Mouse (Mus musculus) forebrain, postnatal 0 days (tissue): ENCODE measurements at regions not wholly inside any gene's neighbourhood (a gene's known extent, or its start where the extent isn't known, plus 50 kb on each side); places are given as distances from the start of the nearest gene placed in this dataset.

Experiments used
- ATAC-seq: fragments of 200-750 bp; cut with Nextera tagmentation; 2 replicates; pipeline ENCODE4 v1.8.0; 2017; ENCODE audit warnings: mild to moderate bottlenecking, moderate library complexity
- DNase-seq: peaks from one replicate; pipeline ENCODE4 v3.0.0-alpha.2; 2015
- H3K27ac ChIP-seq: fragments of 300-500 bp; sonication (generic); 2 replicates; pipeline ENCODE4 v1.5.1; 2014; ENCODE audit warnings: low read depth, mild to moderate bottlenecking, antibody characterized with exemption, low read length, moderate library complexity, mixed read lengths
- H3K27me3 ChIP-seq: fragments of 300-500 bp; sonication (generic); 2 replicates; pipeline ENCODE4 v1.6.1; 2014; ENCODE audit warnings: mild to moderate bottlenecking, low read length, mixed read lengths; ENCODE audit not compliant: insufficient read depth
- H3K36me3 ChIP-seq: fragments of 300-500 bp; sonication (generic); 2 replicates; pipeline ENCODE4 v1.6.1; 2014; ENCODE audit warnings: mild to moderate bottlenecking, moderate library complexity; ENCODE audit not compliant: insufficient read depth
- H3K4me1 ChIP-seq: fragments of 300-500 bp; sonication (generic); 2 replicates; pipeline ENCODE4 v1.6.1; 2014; ENCODE audit warnings: antibody characterized with exemption; ENCODE audit not compliant: insufficient read depth
- H3K4me2 ChIP-seq: fragments of 300-500 bp; sonication (generic); 2 replicates; pipeline ENCODE4 v1.6.1; 2014; ENCODE audit warnings: low read depth, mild to moderate bottlenecking, moderate library complexity
- H3K4me3 ChIP-seq: fragments of 300-500 bp; sonication (generic); 2 replicates; pipeline ENCODE4 v1.5.1; 2014; ENCODE audit warnings: low read depth, low read length, mixed read lengths
- H3K9ac ChIP-seq: fragments of 300-500 bp; sonication (generic); 2 replicates; pipeline ENCODE4 v1.6.1; 2014; ENCODE audit warnings: mild to moderate bottlenecking
- H3K9me3 ChIP-seq: fragments of 300-500 bp; sonication (generic); 2 replicates; pipeline ENCODE4 v1.6.1; 2016; ENCODE audit warnings: low read length
- CTCF ChIP-seq: sonication (generic); IDR thresholded peaks from 2 replicates; pipeline ENCODE4 v1.5.1; 2016; ENCODE audit warnings: antibody characterized with exemption, control low read depth, low read depth
- WGBS: fragments of 180-500 bp; shearing (Covaris S2); extraction: QIAGEN DNeasy Blood & Tissue Kit; methylation state at CpG from one replicate; pipeline ENCODE4 v1.1.7; 2014; 5-methylcytosine and 5-hydroxymethylcytosine counted together

GRCm38 (mm10) chr12:112255223-112255622, 109.2 kb downstream of the Kif26a start:
- DNase-seq = no peak
- Histone ChIP-seq H3K36me3 (no peaks in the 10 kb centered on the region), H3K9ac (no peak overlapping the region), H3K4me3 (no peak overlapping the region), H3K27ac (no peak overlapping the region), H3K9me3 (no peaks in the 10 kb centered on the region), H3K4me2 (no peak overlapping the region), H3K4me1 (peaks cover 4% of the 10 kb centered on the region; the same call in 1 of the 2 replicates), H3K27me3 (no peaks in the 10 kb centered on the region)
- ATAC-seq = no peak
- TF ChIP-seq CTCF = no peak
- WGBS = 85% methylated on average over 12 of the region's 12 CpGs

DNA sequence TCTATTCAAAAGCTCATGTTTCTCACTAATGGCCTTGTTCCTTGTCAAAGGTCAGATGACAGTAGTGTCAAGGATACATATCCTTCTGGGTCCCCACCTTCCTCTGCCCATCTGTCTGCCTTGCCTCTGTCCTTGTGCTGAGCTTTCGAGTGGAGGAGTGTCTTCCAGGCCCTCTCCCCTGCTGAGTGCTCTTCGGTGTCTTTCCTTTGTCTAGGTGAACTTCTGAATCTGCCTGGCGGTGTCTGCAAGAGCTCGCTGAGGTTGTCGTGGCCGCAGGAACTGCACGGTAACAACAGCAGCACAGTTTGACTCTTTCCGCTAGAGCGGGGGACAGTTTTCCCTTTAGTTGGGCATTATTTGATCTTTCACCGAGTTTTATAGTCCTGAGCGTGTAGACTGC, 111.7 kb downstream of the Kif26a start:
- Histone ChIP-seq H3K27ac (no peak overlapping the region), H3K36me3 (no peaks in the 10 kb centered on the region), H3K4me2 (no peak overlapping the region), H3K9ac (no peak overlapping the region), H3K9me3 (no peaks in the 10 kb centered on the region), H3K4me1 (peaks cover 7% of the 10 kb centered on the region; the same call in 1 of the 2 replicates), H3K4me3 (no peak overlapping the region), H3K27me3 (no peaks in the 10 kb centered on the region)
- no peak for TF ChIP-seq CTCF
- ATAC-seq (no peak), DNase-seq (no peak)
- WGBS = 31% methylated on average over 11 of the region's 11 CpGs

DNA sequence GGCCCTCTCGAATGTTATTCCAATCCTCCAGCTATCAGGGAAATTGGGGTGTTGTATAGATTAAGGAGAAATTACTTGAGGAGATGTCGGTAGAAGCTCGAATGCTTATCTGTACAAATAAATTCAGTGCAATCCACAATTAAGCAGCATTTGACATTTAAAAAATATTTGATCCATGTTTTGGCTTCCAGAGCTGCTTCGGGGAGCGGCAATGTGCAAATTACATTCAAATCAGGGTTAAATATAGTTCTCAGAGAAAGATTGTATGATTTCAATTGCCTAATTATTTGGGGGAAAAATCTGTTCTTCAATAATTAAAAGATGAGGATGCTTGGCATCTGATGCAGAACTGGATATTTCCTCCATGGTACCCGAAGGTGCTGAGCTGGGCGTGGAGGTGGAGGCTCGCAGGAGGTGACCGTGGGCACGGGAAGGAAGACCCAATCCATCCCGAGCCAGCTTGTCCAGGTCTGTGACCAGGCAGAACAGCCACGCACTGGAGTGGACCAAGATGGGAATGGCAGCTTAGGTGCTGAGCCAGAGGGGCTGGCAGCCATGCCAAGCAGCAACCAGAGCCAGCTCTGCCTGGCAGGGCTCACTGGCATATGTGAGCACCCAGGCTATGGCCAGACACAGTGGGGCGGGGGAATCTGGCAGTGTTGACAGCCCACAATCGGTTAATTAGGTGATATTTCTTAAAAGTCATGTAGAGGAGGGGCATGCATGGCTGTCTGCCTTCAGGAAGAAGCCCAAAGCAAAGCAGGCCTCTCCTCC, 117.5 kb downstream of the Kif26a start:
- Histone ChIP-seq H3K4me2 (no peak overlapping the region), H3K9me3 (no peaks in the 10 kb centered on the region), H3K9ac (no peak overlapping the region), H3K27ac (peak overlapping the region; percentile 77), H3K4me1 (peaks cover 24% of the 10 kb centered on the region), H3K4me3 (no peak overlapping the region), H3K36me3 (no peaks in the 10 kb centered on the region), H3K27me3 (no peaks in the 10 kb centered on the region; the same call in 1 of the 2 replicates)
- TF ChIP-seq CTCF = no peak
- 37% methylated on average over 14 of the region's 14 CpGs for WGBS
- peak; percentile 90 for DNase-seq
- ATAC-seq = peak; percentile 93

DNA sequence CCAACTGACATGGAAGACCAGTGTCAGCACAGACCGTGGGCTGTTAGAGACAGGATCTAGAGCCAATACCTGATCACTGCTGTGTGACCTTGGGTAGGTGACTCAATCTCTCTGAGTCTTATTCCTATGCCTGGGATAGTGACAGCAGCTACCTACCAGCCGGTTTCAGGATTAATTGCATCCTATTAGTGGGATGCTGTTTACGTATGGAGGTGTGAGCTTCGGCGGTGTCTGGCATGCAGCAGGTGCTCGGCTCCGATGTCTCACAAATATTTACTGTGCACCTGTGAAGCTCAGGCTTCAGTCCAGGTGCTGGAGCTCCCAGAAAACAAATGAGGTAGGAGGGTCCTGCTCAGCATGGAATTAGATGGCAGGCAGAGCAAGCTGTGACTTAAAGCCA, 118.2 kb downstream of the Kif26a start:
- Histone ChIP-seq H3K4me1 (peaks cover 24% of the 10 kb centered on the region), H3K9me3 (no peaks in the 10 kb centered on the region), H3K4me2 (no peak overlapping the region), H3K4me3 (no peak overlapping the region), H3K27me3 (no peaks in the 10 kb centered on the region; the same call in 1 of the 2 replicates), H3K36me3 (no peaks in the 10 kb centered on the region), H3K27ac (peak overlapping the region; percentile 77), H3K9ac (no peak overlapping the region)
- 53% methylated on average over 7 of the region's 7 CpGs for WGBS
- DNase-seq (peak; percentile 43), ATAC-seq (peak; percentile 6; the same call in 1 of the 2 replicates)
- no peak for TF ChIP-seq CTCF

- H3K4me3 ChIP-seq = no peak overlapping the region
- no peaks in the 10 kb centered on the region; the same call in 1 of the 2 replicates for H3K27me3 ChIP-seq
- DNase-seq = no peak
- H3K36me3 ChIP-seq = no peaks in the 10 kb centered on the region
- H3K4me1 ChIP-seq = peaks cover 24% of the 10 kb centered on the region
- WGBS = 78% methylated on average over 10 of the region's 10 CpGs
- H3K4me2 ChIP-seq = no peak overlapping the region
- H3K9me3 ChIP-seq = no peaks in the 10 kb centered on the region
- no peak overlapping the region for H3K27ac ChIP-seq
- no peak for ATAC-seq
- TF ChIP-seq CTCF = no peak
- no peak overlapping the region for H3K9ac ChIP-seq
Observed at GRCm38 (mm10) chr12:112265289-112265969, 119.4 kb downstream of the Kif26a start.

GRCm38 (mm10) chr12:112274026-112274425, 128.0 kb downstream of the Kif26a start:
- TF ChIP-seq CTCF = no peak
- Histone ChIP-seq H3K27me3 (no peaks in the 10 kb centered on the region), H3K9me3 (no peaks in the 10 kb centered on the region), H3K9ac (no peak overlapping the region), H3K36me3 (no peaks in the 10 kb centered on the region), H3K4me2 (no peak overlapping the region), H3K4me3 (no peak overlapping the region), H3K27ac (no peak overlapping the region), H3K4me1 (peaks cover 2% of the 10 kb centered on the region; the same call in 1 of the 2 replicates)
- no peak for DNase-seq
- WGBS = 87% methylated on average over 6 of the region's 6 CpGs
- ATAC-seq = no peak

GRCm38 (mm10) chr12:112274756-112275155, 128.7 kb downstream of the Kif26a start:
- H3K27me3 ChIP-seq = no peaks in the 10 kb centered on the region
- no peak overlapping the region for H3K27ac ChIP-seq
- peaks cover 2% of the 10 kb centered on the region; the same call in 1 of the 2 replicates for H3K4me1 ChIP-seq
- H3K9me3 ChIP-seq = no peaks in the 10 kb centered on the region
- H3K36me3 ChIP-seq = no peaks in the 10 kb centered on the region
- ATAC-seq (no peak), DNase-seq (no peak)
- TF ChIP-seq CTCF = no peak
- H3K4me2 ChIP-seq = no peak overlapping the region
- 11% methylated on average over 11 of the region's 11 CpGs for WGBS
- no peak overlapping the region for H3K9ac ChIP-seq
- H3K4me3 ChIP-seq = no peak overlapping the region
